Mouse (Mus musculus): ENCODE results near the gene Kbtbd6. TPM values are rescaled to one million over a fixed set of nuclear protein-coding genes. Genes with fewer than 3 reads are reported as not detected.
"Not testable (repeated sequence)": the region's sequence is repeated elsewhere in the genome, so short reads cannot be mapped to it uniquely, and the experiment has no call there.

Kbtbd6 gene
- under 1 TPM in 1 of 3 experiments, not detected in 2; 0.92 TPM for polyA plus RNA-seq (2017; shearing (Covaris generic))

- peak; percentile 100 for ATAC-seq
Measured at GRCm38 (mm10) chr14:79451681-79452590, at the start of gene Kbtbd6. Gene Kbtbd6 (plus strand): TSS chr14:79451835.

- ATAC-seq: no peak
Measured at GRCm38 (mm10) chr14:79407641-79408040, 44.0 kb upstream of the Kbtbd6 start.

GRCm38 (mm10) chr14:79409278-79409830 is 42.3 kb upstream of the Kbtbd6 start:
- ATAC-seq: no peak

GRCm38 (mm10) chr14:79410662-79411061 is 41.0 kb upstream of the Kbtbd6 start:
- no peak for ATAC-seq

GRCm38 (mm10) chr14:79413121-79413520 is 38.5 kb upstream of the Kbtbd6 start:
- ATAC-seq: no peak

GRCm38 (mm10) chr14:79420083-79420685 is 31.5 kb upstream of the Kbtbd6 start:
- ATAC-seq: no peak

DNA sequence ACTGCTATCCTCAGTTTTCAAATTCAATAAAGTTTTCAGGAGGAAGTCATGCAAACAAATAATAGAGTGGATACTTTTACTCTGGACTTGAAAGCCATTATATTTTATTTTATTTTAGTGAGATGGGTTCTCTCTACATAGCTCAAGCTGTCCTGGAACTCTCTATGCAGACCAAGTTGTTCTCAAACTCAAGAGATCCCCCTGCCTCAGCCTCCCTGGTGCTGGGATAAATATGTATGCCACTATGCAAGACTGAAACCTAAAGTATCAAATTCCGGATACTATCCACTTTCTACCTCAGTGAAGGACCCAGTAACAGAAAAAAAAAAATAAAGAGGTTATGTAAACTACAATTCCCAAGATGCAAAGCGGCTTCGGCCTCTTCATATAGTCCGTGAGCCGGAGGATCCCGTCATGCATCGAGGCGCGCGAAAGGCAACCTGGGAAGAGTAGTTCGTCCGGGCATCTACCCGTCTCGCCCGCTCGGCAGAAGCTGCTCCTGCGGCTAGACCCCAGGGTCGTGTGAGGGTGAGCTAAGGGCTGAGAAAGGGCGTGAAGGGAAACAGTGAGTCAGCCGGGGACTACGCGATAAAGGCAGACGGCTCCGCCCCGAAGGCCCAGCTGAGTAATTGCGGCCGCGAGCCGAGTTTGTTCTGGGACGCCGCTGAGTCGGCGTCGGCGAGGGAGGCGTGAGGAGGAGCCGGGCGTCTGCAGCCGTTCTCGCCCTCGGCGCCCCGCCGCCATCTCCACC is 25.5 kb upstream of the Kbtbd6 start, which contains the start of gene Kbtbd7:
Kbtbd7 (plus strand) TSS at position 533 of the 751 bp plus-strand sequence.
- ATAC-seq: peak; percentile 99

GRCm38 (mm10) chr14:79426730-79427365 is 24.8 kb upstream of the Kbtbd6 start:
- ATAC-seq: peak; percentile 9

DNA sequence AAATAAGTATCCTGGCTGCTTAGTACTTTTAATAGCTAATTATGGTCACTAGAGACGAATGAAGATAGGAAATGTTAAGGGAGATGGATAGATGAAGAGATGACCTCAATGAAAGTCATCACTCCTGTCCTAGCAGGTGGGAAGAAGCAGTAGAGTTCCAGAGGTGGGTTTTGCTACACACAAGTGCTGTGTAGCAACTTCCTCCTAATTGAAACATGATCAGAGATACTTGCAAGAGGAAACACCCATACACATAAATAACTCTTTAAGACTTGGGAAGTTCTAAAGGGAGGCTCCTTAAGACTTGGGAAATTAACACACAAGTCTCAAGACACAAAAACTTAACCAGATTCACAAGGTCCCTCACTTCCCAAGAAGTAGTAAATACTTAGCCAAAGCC is 17.6 kb upstream of the Kbtbd6 start:
- no peak for ATAC-seq

DNA sequence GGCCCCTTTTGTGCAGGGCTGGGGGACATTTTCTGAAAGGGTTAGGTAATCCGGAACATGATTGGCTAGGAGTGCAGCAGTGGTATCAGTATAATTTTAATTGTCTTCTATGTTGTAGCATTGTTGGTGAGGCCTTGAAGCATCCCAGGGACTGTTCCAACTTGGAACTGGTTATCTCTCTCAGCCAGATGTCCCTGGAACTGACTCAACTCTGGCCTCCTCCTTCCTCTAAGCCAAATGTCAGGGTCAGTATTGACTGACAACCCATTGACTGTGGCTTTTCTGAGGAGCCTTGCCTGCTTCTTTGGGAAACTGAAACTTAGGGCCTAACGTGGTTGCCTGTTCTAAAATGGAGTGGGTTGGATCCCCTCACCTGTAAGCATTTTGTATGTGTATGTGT is 11.0 kb upstream of the Kbtbd6 start:
- ATAC-seq: no peak

GRCm38 (mm10) chr14:79441441-79441840 is 10.2 kb upstream of the Kbtbd6 start:
- ATAC-seq: no peak

DNA sequence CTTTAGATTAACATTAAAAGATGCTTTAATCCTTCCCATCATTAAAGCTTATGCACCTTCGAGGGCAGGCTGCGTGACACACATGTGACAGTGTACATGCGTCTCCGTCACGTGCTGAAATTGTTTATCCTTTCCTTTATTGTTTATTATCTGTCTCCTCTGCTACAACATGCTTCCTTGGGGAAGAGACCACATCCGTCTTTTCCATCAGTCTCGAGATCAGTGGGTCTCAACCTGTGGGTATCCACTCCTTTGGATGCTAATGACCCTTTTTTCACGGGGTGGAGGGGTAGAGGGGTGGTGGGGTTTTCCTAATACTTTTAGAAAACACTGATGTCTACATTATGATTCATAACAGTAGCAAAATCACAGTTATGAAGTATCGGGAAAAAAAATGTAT is 7.0 kb upstream of the Kbtbd6 start:
- ATAC-seq: no peak

DNA sequence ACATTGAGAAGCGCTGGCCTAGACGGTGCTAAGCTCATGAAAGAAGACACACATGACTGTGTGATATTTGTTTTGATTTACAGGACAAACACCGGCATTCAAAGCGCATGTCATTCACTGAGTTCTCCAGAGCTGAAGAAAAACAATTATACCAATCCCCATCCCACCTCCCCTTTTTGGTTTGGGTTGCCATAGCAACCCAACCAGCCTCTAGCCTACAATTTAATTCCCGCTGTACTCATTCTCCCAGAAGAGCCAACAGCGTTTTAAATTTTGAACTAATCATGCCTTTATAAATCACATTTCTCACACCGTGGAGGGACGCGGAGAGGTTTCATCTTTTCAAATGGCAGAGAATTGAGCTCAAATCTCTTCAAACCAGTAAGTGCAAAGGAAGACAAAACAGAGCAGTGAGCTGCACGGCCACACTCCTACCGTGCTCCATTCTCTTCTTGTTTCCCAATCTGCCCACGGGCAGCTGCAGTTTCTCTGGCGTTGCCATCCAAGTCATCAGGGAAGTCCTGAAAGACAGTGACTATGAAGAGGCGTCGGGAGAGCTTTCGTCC is 6.5 kb upstream of the Kbtbd6 start:
- ATAC-seq: no peak

- ATAC-seq: not testable (repeated sequence)
Measured at GRCm38 (mm10) chr14:79452591-79452934, 928 bp downstream of the Kbtbd6 start.

DNA sequence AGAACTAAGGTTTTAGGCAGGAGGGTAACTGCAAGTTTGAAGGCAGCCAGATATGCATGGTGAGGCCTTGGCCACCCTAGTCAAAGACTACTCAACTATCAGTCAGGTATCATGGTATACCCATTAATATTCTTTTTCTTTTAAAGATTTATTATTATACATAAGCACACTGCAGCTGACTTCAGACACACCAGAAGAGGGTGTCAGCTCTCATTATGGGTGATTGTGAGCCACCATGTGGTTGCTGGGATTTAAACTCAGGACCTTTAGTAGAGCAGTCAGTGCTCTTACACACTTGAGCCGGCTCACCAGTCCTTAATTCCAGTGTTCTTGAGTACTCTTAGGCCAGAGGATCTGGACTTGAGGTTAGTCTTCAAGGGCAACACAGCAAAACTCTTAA is 8.8 kb downstream of the Kbtbd6 start:
- no peak for ATAC-seq

- no peak for ATAC-seq
Measured at GRCm38 (mm10) chr14:79460988-79461387, 9.4 kb downstream of the Kbtbd6 start.

GRCm38 (mm10) chr14:79465623-79466022 is 14.0 kb downstream of the Kbtbd6 start:
- ATAC-seq: no peak

DNA sequence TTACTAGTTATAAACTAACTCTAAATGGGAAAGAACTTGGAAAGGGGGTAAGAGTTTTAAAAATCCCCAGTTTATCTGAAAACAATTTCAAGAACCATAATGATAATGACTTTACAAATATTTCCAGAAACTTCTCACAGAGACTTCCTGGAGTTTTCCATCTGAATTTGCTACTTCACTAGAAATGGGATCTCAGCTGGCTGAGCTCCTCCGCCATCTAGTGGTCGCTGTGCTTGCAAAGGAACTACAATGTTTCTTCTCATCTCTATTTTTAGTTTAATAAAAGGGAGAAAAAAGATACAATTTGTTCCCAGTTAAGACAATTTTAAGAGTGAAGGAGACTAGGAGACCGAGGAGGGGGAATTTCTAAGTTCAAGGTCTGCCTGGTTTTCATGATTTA is 16.0 kb downstream of the Kbtbd6 start:
- ATAC-seq: peak; percentile 46

- no peak for ATAC-seq
Measured at GRCm38 (mm10) chr14:79473384-79473783, 21.7 kb downstream of the Kbtbd6 start.

DNA sequence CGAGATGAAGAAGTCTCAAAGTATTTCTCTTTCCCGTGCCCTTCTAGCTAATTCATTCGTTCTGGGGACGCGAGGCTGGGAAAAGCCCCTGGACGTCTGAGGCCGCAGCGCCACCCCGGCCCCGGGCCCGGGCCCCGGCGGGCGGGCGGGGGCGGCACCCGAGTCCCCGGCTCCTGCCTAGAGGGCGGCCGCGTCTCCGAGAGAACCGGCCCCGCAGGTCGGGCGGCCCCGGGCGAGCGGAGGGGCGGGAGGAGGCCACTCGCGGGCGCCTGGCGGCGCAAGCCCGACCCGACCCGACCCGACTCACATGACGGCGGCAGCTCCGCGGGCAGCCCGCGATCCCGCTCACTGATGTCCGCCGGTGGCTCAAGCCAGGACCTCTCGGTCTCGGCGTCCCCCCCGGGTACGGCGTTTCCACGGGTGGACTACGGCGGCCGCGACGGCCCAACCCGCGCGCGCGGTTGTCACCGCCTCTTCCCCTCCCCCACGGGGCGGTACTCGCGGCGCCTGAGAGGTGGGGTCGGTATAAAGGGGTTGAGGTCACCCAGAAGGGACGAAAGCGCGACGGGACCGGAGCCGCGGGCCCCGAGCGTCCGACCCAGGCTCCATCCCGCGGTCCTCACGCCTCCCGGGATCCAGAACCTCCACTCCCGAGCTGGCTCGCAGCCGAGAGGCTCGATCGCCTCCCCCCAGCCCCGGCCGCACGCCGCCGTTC is 29.1 kb downstream of the Kbtbd6 start, which contains the start of gene Elf1:
Elf1 (plus strand) TSS at position 571 of the 715 bp plus-strand sequence.
- peak; percentile 57 for ATAC-seq
